Mouse (Mus musculus): ENCODE measurements around the gene Nckap5. TPM values are rescaled to one million over a fixed set of nuclear protein-coding genes. Genes with fewer than 3 reads are reported as not detected.
"Not testable (repeated sequence)": the region's sequence is repeated elsewhere in the genome, so short reads cannot be mapped to it uniquely, and the experiment has no call there.

Gene Nckap5
- polyA plus RNA-seq, 1 experiment from 2014 or later, result 12.1 TPM

DNA sequence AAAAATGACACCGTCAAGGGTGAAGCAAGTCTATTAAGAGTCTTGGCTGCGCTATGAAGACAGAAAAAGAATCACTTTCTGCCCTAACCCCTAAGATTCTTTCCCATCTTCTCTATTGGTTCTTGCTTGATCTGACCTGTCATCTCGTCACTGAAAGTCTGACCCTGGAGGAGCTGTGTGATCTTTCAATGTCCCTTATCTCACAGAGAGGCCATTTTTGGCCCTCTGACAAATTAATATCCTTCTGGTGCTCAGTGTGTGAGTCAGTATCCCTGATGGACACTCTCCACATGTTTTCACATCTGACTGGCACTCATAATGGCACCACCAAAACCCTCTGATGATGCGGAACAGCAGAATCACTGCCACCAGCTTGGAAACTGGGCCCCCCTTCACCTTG is 736.3 kb downstream of the Nckap5 start:
- no peaks in the 10 kb centered on the region for H3K9me3 ChIP-seq
- ATAC-seq (ENCODE audit: insufficient number of reproducible peaks, low FRiP score, low TSS enrichment, low read depth), result no peak
- no peak overlapping the region for H3K9ac ChIP-seq
- no peaks in the 10 kb centered on the region for H3K4me1 ChIP-seq
- H3K27ac ChIP-seq, result no peak overlapping the region
- WGBS, result 92% methylated on average over 4 of the region's 4 CpGs
- no peak overlapping the region for H3K4me3 ChIP-seq
- H3K27me3 ChIP-seq, result no peaks in the 10 kb centered on the region
- H3K36me3 ChIP-seq, result no peaks in the 10 kb centered on the region
- no peak overlapping the region for H3K4me2 ChIP-seq

DNA sequence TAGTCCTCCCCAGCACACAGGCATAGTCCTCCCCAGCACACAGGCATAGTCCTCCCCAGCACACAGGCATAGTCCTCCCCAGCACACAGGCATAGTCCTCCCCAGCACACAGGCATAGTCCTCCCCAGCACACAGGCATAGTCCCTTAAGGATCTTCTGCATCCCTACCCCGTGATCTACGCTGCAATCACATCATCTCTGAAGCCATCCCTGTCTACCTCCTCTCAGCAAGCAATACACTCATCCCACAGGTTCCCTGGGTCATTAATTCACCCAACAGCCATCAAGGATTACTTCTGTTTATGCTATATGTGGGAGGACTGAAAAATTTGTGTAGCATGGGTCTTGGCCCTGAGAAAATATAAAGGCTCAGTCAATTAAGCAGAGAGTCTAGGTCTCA is 738.6 kb downstream of the Nckap5 start:
- not testable (repeated sequence) for H3K36me3 ChIP-seq; ATAC-seq (ENCODE audit: insufficient number of reproducible peaks, low FRiP score, low TSS enrichment, low read depth); H3K4me1 ChIP-seq; H3K27ac ChIP-seq; H3K27me3 ChIP-seq; H3K4me2 ChIP-seq; H3K9ac ChIP-seq; H3K4me3 ChIP-seq; H3K9me3 ChIP-seq
- WGBS, result 85% methylated on average over 2 of the region's 2 CpGs

DNA sequence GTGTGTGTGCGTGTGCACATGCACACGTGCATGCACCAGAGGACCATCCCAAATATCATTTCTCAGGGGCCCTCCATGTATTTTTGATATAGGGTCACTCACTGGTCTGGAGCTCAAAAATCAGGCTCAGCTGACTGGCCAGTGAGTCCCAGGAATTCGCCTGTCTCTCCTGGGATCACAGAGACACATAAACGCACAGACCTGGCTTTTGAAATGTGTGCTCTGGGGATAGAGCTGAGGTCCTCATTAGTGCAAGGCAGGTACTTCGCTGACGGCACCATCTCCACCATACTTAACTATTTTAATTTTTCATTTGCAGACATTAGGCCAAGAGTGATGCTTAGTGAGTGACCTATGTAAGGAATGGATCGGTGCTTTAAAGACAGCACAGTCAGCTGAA is 743.4 kb downstream of the Nckap5 start:
- H3K4me1 ChIP-seq, result no peaks in the 10 kb centered on the region
- H3K27me3 ChIP-seq, result no peaks in the 10 kb centered on the region
- H3K9me3 ChIP-seq, result no peaks in the 10 kb centered on the region
- H3K4me3 ChIP-seq, result no peak overlapping the region
- H3K36me3 ChIP-seq, result no peaks in the 10 kb centered on the region
- H3K9ac ChIP-seq, result no peak overlapping the region
- H3K4me2 ChIP-seq, result no peak overlapping the region
- no peak overlapping the region for H3K27ac ChIP-seq
- WGBS, result 89% methylated on average over 7 of the region's 7 CpGs
- ATAC-seq (ENCODE audit: insufficient number of reproducible peaks, low FRiP score, low TSS enrichment, low read depth), result no peak

DNA sequence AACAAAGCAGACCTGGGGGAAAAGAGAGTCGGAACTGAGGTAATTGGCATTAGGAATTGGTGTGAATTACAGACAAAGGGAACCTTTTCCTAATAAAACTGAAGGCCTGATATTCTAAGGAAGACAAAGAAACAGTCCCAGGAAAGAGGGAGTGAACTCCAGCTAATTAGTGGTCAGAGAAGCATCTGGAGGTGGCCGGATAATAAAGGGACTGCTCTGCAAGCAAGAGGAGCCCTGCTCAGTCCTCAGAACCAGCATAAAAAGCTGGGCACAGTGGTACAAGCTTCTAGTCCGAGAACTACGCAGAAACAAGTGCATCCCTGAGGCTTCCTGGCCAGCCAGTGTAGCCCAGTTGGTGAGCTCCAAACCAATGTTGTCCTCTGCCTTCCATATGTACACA is 754.3 kb downstream of the Nckap5 start:
- Histone ChIP-seq H3K27ac (no peak overlapping the region), H3K4me3 (no peak overlapping the region), H3K9ac (no peak overlapping the region), H3K4me1 (no peaks in the 10 kb centered on the region), H3K4me2 (no peak overlapping the region), H3K27me3 (no peaks in the 10 kb centered on the region), H3K36me3 (no peaks in the 10 kb centered on the region), H3K9me3 (no peaks in the 10 kb centered on the region)
- WGBS, result 55% methylated on average over 4 of the region's 4 CpGs
- ATAC-seq (ENCODE audit: insufficient number of reproducible peaks, low FRiP score, low TSS enrichment, low read depth), result no peak

DNA sequence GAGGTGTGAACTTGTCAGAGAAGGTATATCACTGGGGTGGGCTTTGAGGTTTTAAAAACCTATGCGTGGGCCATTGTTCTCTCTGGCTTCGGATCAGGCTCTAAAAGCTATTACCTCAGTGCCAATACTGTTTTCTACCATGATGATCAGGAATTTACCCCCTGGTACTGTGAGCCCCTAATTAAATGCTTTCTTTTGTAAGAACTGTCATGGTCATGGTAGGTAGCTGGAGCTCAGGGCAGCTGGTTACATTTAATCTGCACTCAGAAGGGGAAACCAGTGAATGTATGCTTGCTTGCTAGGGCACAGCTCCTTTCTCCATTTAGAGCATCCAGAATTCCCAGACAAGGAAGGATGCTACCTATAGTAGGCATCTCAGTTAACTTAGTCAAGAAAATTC is 759.7 kb downstream of the Nckap5 start:
- 70% methylated on average over 2 of the region's 2 CpGs for WGBS
- H3K27ac ChIP-seq, result no peak overlapping the region
- no peaks in the 10 kb centered on the region for H3K9me3 ChIP-seq
- no peaks in the 10 kb centered on the region for H3K36me3 ChIP-seq
- no peak overlapping the region for H3K9ac ChIP-seq
- no peak overlapping the region for H3K4me3 ChIP-seq
- ATAC-seq (ENCODE audit: insufficient number of reproducible peaks, low FRiP score, low TSS enrichment, low read depth), result no peak
- H3K27me3 ChIP-seq, result no peaks in the 10 kb centered on the region
- H3K4me2 ChIP-seq, result no peak overlapping the region
- H3K4me1 ChIP-seq, result no peaks in the 10 kb centered on the region

DNA sequence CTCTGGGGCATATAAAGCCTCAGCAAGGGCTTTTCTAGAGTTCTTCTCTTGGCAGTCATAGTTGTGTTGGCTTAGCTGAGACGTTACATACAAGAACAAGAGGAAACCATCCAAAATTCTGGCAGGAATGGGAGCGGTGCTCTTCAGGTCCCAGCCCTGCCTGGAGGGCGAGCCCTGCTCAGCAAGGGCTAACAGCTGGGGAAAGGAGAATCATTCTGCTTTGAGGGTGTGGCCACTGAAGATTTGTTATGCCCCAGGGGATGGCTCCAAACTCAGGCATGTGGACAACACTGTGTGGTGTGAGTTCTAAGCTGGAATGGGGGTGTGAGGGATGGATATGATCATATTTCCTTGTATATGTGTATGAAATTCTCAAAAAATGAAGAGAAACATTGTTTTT is 779.1 kb downstream of the Nckap5 start:
- H3K9me3 ChIP-seq, result no peaks in the 10 kb centered on the region
- H3K9ac ChIP-seq, result no peak overlapping the region
- no peaks in the 10 kb centered on the region for H3K27me3 ChIP-seq
- H3K36me3 ChIP-seq, result no peaks in the 10 kb centered on the region
- no peak overlapping the region for H3K4me3 ChIP-seq
- H3K4me2 ChIP-seq, result no peak overlapping the region
- no peak overlapping the region for H3K27ac ChIP-seq
- H3K4me1 ChIP-seq, result no peaks in the 10 kb centered on the region
- 60% methylated on average over 3 of the region's 3 CpGs for whole genome bisulfite sequencing
- ATAC-seq (ENCODE audit: insufficient number of reproducible peaks, low FRiP score, low TSS enrichment, low read depth), result 0 out of 2 replicates have a peak, but pooled peaks have one; percentile 48

DNA sequence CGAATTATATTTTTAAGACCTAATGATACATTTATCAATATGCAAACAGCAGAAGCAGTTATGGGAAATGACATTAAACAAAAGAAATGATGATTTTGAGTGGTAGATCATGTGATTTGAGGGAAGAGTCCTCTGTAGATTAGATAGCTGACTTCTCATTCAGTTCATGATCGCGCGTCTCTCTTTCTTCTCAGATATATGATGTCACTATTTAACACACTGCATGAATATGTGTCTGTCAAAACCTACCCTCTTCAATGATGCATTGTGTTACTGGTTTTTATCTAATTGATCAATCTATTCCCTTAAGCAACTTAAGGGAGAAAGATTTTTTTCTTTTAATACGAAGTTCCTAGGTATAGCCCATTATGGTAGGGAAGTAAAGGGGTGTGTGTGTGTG is 787.7 kb downstream of the Nckap5 start:
- H3K36me3 ChIP-seq, result no peaks in the 10 kb centered on the region
- no peak overlapping the region for H3K4me3 ChIP-seq
- H3K27ac ChIP-seq, result no peak overlapping the region
- H3K27me3 ChIP-seq, result no peaks in the 10 kb centered on the region
- ATAC-seq (ENCODE audit: insufficient number of reproducible peaks, low FRiP score, low TSS enrichment, low read depth), result no peak
- H3K4me1 ChIP-seq, result no peaks in the 10 kb centered on the region
- H3K4me2 ChIP-seq, result no peak overlapping the region
- no peaks in the 10 kb centered on the region for H3K9me3 ChIP-seq
- WGBS, result 88% methylated on average over 5 of the region's 5 CpGs
- H3K9ac ChIP-seq, result no peak overlapping the region

DNA sequence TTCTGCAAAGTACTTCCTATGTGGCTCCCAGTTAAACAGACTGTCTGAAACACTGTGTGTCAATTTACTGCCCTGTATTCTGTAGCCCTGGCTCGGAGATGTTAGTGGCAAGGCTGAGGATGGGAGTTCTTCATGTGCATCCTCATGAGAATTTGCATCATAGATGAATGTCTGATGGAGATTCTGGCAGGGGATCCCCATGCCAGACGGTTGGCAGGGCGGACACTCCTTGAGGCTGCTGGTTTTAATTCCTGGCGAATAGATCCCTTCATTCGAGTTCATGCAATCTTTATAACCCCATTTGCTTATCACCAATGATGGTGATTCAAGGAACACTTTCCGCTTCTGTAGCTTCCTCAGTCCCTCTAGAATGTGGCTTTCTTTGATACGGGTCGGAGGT is 803.1 kb downstream of the Nckap5 start:
- peaks cover 8% of the 10 kb centered on the region; the same call in 1 of the 2 replicates for H3K36me3 ChIP-seq
- no peak overlapping the region for H3K9ac ChIP-seq
- 93% methylated on average over 8 of the region's 8 CpGs for WGBS
- ATAC-seq (ENCODE audit: insufficient number of reproducible peaks, low FRiP score, low TSS enrichment, low read depth), result no peak
- no peak overlapping the region for H3K4me3 ChIP-seq
- no peak overlapping the region for H3K4me2 ChIP-seq
- no peaks in the 10 kb centered on the region for H3K4me1 ChIP-seq
- H3K27me3 ChIP-seq, result no peaks in the 10 kb centered on the region
- no peaks in the 10 kb centered on the region for H3K9me3 ChIP-seq
- no peak overlapping the region for H3K27ac ChIP-seq

DNA sequence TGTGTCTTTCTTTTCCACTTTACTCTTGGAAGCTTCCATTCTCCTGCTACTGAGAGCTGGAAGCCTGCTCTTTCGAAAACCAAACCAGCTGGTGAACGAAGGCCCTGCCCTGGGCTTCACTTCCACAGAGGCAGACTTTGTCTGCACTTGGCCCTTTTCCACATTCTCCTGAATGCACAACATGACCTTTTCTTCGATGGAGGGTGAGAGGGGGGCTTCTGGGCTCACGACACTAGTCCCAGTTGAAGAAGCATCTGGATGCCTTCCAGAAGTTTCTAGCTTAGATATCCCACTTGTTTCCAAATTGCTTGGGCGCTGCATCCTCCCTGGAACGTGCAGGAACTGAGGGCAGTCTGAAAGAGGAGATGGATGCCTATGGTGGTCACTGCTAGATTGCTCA is 806.1 kb downstream of the Nckap5 start:
- H3K9me3 ChIP-seq, result no peaks in the 10 kb centered on the region
- H3K27ac ChIP-seq, result no peak overlapping the region
- no peak overlapping the region for H3K9ac ChIP-seq
- no peak overlapping the region for H3K4me3 ChIP-seq
- peaks cover 8% of the 10 kb centered on the region; the same call in 1 of the 2 replicates for H3K36me3 ChIP-seq
- H3K4me2 ChIP-seq, result no peak overlapping the region
- H3K4me1 ChIP-seq, result no peaks in the 10 kb centered on the region
- no peaks in the 10 kb centered on the region for H3K27me3 ChIP-seq
- WGBS, result 55% methylated on average over 6 of the region's 6 CpGs
- ATAC-seq (ENCODE audit: insufficient number of reproducible peaks, low FRiP score, low TSS enrichment, low read depth), result no peak

DNA sequence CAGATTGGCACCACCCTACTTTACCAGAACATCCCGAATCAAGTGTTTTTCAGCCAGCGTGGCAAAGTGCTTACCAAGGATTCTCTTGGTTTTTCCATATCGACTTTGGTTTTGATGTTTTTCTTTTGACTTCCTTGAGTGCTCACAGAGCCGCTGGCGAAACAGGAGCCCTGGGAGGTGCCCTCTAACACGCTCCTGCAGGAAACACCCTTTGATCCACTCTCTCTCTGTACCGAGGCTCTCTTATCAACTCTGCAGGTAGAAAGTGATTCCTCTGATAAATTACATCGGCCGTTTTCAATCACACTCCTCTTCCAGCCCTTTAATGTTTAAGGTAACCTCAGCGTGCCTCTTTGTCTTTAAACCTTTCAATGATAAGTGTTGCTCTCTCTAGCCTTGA is 807.6 kb downstream of the Nckap5 start:
- no peaks in the 10 kb centered on the region for H3K4me1 ChIP-seq
- H3K9ac ChIP-seq, result no peak overlapping the region
- H3K4me3 ChIP-seq, result no peak overlapping the region
- peaks cover 8% of the 10 kb centered on the region; the same call in 1 of the 2 replicates for H3K36me3 ChIP-seq
- no peak overlapping the region for H3K4me2 ChIP-seq
- no peak for ATAC-seq (ENCODE audit: insufficient number of reproducible peaks, low FRiP score, low TSS enrichment, low read depth)
- 42% methylated on average over 10 of the region's 10 CpGs for WGBS
- H3K27me3 ChIP-seq, result no peaks in the 10 kb centered on the region
- H3K9me3 ChIP-seq, result no peaks in the 10 kb centered on the region
- H3K27ac ChIP-seq, result no peak overlapping the region

DNA sequence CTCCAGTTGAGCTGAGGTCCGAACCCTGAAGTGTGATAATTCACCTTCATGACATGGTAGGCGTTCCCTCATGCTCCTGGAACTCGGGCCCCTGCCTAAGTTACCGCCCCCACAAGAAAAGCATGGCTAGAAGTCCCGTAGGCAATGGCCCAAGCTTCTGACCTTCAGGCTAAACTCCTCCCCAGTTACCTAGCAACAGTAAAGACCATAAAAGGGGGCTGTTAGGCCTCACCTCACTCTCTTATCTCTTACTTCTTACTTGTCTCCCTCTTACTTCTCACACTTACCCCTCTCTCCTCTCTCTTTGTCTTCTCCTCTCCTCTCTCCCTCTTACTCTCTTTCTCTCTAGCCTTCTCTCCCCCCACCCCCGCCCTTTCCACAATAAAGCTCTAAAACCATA is 811.9 kb downstream of the Nckap5 start:
- H3K4me1 ChIP-seq; ATAC-seq (ENCODE audit: insufficient number of reproducible peaks, low FRiP score, low TSS enrichment, low read depth); H3K36me3 ChIP-seq; H3K9me3 ChIP-seq; H3K27ac ChIP-seq; H3K4me3 ChIP-seq; H3K27me3 ChIP-seq; H3K9ac ChIP-seq; H3K4me2 ChIP-seq: not testable (repeated sequence)
- 51% methylated on average over 6 of the region's 6 CpGs for WGBS

DNA sequence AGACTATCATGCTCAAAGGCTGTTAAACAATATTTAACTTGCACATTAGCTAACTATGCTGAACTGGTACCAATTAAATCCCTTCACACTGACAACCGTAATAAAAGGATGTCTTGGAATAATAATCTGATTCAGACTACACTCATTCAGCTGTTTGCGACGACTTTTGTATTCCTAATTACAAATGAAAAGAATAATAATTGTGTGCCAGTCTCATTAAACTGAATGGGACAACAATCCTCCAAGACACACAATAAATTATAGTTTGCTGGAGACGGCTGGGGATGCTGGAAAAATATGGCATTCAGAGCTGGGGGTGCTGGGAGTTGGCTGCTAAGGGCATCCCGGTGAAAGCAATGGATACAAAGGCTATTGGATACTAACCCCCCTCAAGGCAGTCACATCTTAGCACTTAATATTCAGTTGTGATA is 818.9 kb downstream of the Nckap5 start:
- no peak for ATAC-seq (ENCODE audit: insufficient number of reproducible peaks, low FRiP score, low TSS enrichment, low read depth)
- Histone ChIP-seq H3K9ac (no peak overlapping the region), H3K4me1 (no peaks in the 10 kb centered on the region), H3K36me3 (no peaks in the 10 kb centered on the region), H3K9me3 (no peaks in the 10 kb centered on the region), H3K4me3 (no peak overlapping the region), H3K27me3 (no peaks in the 10 kb centered on the region), H3K27ac (no peak overlapping the region), H3K4me2 (no peak overlapping the region)
- 81% methylated on average over 5 of the region's 5 CpGs for WGBS

DNA sequence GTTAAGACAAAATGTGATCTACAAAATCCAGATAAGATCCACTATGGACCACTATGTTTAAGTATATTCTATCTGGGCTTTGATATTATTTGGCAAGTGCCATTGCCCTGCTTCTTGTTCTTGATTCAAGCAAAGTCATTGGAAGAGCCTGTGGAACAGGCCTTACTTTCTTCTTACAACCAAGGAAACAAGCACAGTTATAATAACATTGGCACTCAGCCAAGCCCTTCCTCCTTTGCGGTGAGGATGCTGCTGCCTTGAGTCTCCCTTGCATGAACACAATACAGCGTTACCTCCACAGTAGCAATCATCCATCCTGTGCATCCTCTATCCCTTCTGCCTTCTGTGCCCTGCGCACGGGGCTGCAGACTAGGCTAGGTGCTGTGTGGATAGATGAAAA is 823.0 kb downstream of the Nckap5 start:
- Histone ChIP-seq H3K36me3 (no peaks in the 10 kb centered on the region), H3K27ac (no peak overlapping the region), H3K4me1 (no peaks in the 10 kb centered on the region), H3K4me3 (no peak overlapping the region), H3K27me3 (no peaks in the 10 kb centered on the region), H3K9ac (no peak overlapping the region), H3K9me3 (no peaks in the 10 kb centered on the region), H3K4me2 (no peak overlapping the region)
- WGBS, result 84% methylated on average over 4 of the region's 4 CpGs
- no peak for ATAC-seq (ENCODE audit: insufficient number of reproducible peaks, low FRiP score, low TSS enrichment, low read depth)

Measured in limb, embryonic 15.5 days (tissue).